9 mouse cellular contexts compared by ENCODE assay signal in genomic region chr1:151890041-151890621, GRCm38 (mm10).
A peak's percentile ranks its signal among the peaks of the same experiment; 100 is the strongest.
DNase-seq lines count a peak whose midpoint lies in the region; ATAC-seq and TF ChIP-seq lines count a peak whose summit lies in the region.
"Had no signal": no experiment of that assay in that cellular context is flagged by ENCODE, and none has a peak within 500 bp of the region (broad histone marks: within the 10 kb centered on the region; RNA-seq: fewer than 3 reads in every experiment).

No protein-coding gene starts in this region.

- H3K36me3 ChIP-seq in forebrain, embryonic 14.5 days (ENCODE audit: control insufficient read depth, insufficient read depth, low read length): no peaks in the 10 kb centered on the region
- no peaks in the 10 kb centered on the region for H3K36me3 ChIP-seq in kidney, embryonic 15.5 days
- peaks cover 3% of the 10 kb centered on the region; the same call in 1 of the 2 replicates for H3K36me3 ChIP-seq in limb, embryonic 14.5 days (ENCODE audit: control insufficient read depth, insufficient read depth, low read length)
- no peaks in the 10 kb centered on the region for H3K36me3 ChIP-seq in liver, embryonic 12.5 days
- H3K36me3 ChIP-seq: liver, embryonic 13.5 days had no signal

- peak; percentile 84 for ATAC-seq in forebrain, embryonic 14.5 days
- peak; percentile 73 for ATAC-seq in kidney, embryonic 15.5 days (replicated peaks; ENCODE audit: low FRiP score)
- peak; percentile 85 for ATAC-seq in limb, embryonic 14.5 days (ENCODE audit: low FRiP score, low read depth)
- ATAC-seq in liver, embryonic 12.5 days: no peak

- H3K4me1 ChIP-seq in forebrain, embryonic 14.5 days (ENCODE audit: control insufficient read depth, insufficient read depth, low read length): peaks cover 15% of the 10 kb centered on the region
- H3K4me1 ChIP-seq in kidney, embryonic 15.5 days: peaks cover 12% of the 10 kb centered on the region; the same call in 1 of the 2 replicates
- peaks cover 56% of the 10 kb centered on the region for H3K4me1 ChIP-seq in limb, embryonic 14.5 days (ENCODE audit: control insufficient read depth, insufficient read depth, low read length)
- H3K4me1 ChIP-seq in liver, embryonic 12.5 days: no peaks in the 10 kb centered on the region
- H3K4me1 ChIP-seq: liver, embryonic 13.5 days had no signal

- H3K27ac ChIP-seq in forebrain, embryonic 14.5 days (ENCODE audit: low read depth, low read length): peak overlapping the region; percentile 35
- H3K27ac ChIP-seq in kidney, embryonic 15.5 days: peak overlapping the region; percentile 70
- H3K27ac ChIP-seq in limb, embryonic 14.5 days (replicated peaks; ENCODE audit: low read depth, low read length): peak overlapping the region; percentile 79
- no peak overlapping the region for H3K27ac ChIP-seq in liver, embryonic 12.5 days
- H3K27ac ChIP-seq: liver, embryonic 13.5 days had no signal

- H3K9ac ChIP-seq in forebrain, embryonic 14.5 days (ENCODE audit: low read length): no peak overlapping the region; the same call in 1 of the 2 replicates
- no peak overlapping the region for H3K9ac ChIP-seq in kidney, embryonic 15.5 days
- H3K9ac ChIP-seq in limb, embryonic 14.5 days (ENCODE audit: low read depth, low read length, severe bottlenecking): peak overlapping the region; percentile 13; the same call in 1 of the 2 replicates
- no peak overlapping the region for H3K9ac ChIP-seq in liver, embryonic 12.5 days
- H3K9ac ChIP-seq: liver, embryonic 13.5 days had no signal

- H3K4me2 ChIP-seq in forebrain, embryonic 14.5 days (ENCODE audit: low read length): no peak overlapping the region
- no peak overlapping the region for H3K4me2 ChIP-seq in kidney, embryonic 15.5 days
- no peak overlapping the region for H3K4me2 ChIP-seq in limb, embryonic 14.5 days (replicated peaks; ENCODE audit: low read depth, low read length, severe bottlenecking)
- no peak overlapping the region for H3K4me2 ChIP-seq in liver, embryonic 12.5 days
- H3K4me2 ChIP-seq: liver, embryonic 13.5 days had no signal

- H3K9me3 ChIP-seq in forebrain, embryonic 14.5 days (replicated peaks; ENCODE audit: control insufficient read depth, low read length): no peaks in the 10 kb centered on the region
- no peaks in the 10 kb centered on the region for H3K9me3 ChIP-seq in kidney, embryonic 15.5 days (replicated peaks)
- no peaks in the 10 kb centered on the region for H3K9me3 ChIP-seq in limb, embryonic 14.5 days (ENCODE audit: control insufficient read depth, low read length)
- H3K9me3 ChIP-seq in liver, embryonic 12.5 days (replicated peaks): no peaks in the 10 kb centered on the region
- H3K9me3 ChIP-seq: liver, embryonic 13.5 days had no signal

- no peak for TF ChIP-seq POLR2A in limb, embryonic 14.5 days (IDR thresholded peaks at IDR 0.05; ENCODE audit: borderline replicate concordance, extremely low read depth, insufficient read depth, insufficient read length)

- H3K4me3 ChIP-seq in forebrain, embryonic 14.5 days (ENCODE audit: low read depth, low read length): no peak overlapping the region
- no peak overlapping the region for H3K4me3 ChIP-seq in kidney, embryonic 15.5 days (replicated peaks)
- H3K4me3 ChIP-seq in limb, embryonic 14.5 days (replicated peaks; ENCODE audit: low read length): no peak overlapping the region
- no peak overlapping the region for H3K4me3 ChIP-seq in liver, embryonic 12.5 days
- H3K4me3 ChIP-seq: liver, embryonic 13.5 days had no signal

- H3K27me3 ChIP-seq in forebrain, embryonic 14.5 days (replicated peaks; ENCODE audit: control insufficient read depth, insufficient read depth, low read length): no peaks in the 10 kb centered on the region
- no peaks in the 10 kb centered on the region for H3K27me3 ChIP-seq in kidney, embryonic 15.5 days
- no peaks in the 10 kb centered on the region for H3K27me3 ChIP-seq in limb, embryonic 14.5 days (ENCODE audit: control insufficient read depth, insufficient read depth, low read length)
- no peaks in the 10 kb centered on the region for H3K27me3 ChIP-seq in liver, embryonic 12.5 days (replicated peaks)
- H3K27me3 ChIP-seq: liver, embryonic 13.5 days had no signal

- WGBS in forebrain, embryonic 14.5 days: 33% methylated on average over 14 of the region's 14 CpGs
- WGBS in kidney, embryonic 15.5 days: 42% methylated on average over 14 of the region's 14 CpGs
- WGBS in limb, embryonic 14.5 days: 33% methylated on average over 14 of the region's 14 CpGs
- WGBS in liver, embryonic 12.5 days (ENCODE audit: insufficient replicate concordance): 71% methylated on average over 14 of the region's 14 CpGs

- peak; percentile 18 for DNase-seq in urinary bladder, postnatal 14 days (ENCODE audit: low spot score)
- DNase-seq in urinary bladder, adult 18-20 months (ENCODE audit: low spot score in 2 of 2): no peak
- peak; percentile 87 for DNase-seq in forebrain, embryonic 14.5 days (ENCODE audit: low spot score)
- peak; percentile 85 for DNase-seq in limb, embryonic 14.5 days (ENCODE audit: low spot score)
- peak; percentile 67 to 72 for DNase-seq in right cerebral cortex, adult 2 months (ENCODE audit: low spot score in 2 of 2)
- DNase-seq in thymus, postnatal 25 days: no peak
- DNase-seq: liver, embryonic 13.5 days had no signal

Comparison
In these comparisons a context has a peak if more than half of its experiments do, and no peak if none do; other contexts are left out.
1. DNase-seq: peak in urinary bladder, postnatal 14 days (single experiment), forebrain, embryonic 14.5 days (single experiment), limb, embryonic 14.5 days (single experiment) and right cerebral cortex, adult 2 months (2 of 2); none in urinary bladder, adult 18-20 months (0 of 2) and thymus, postnatal 25 days (single experiment).